Mouse (Mus musculus) bone marrow, adult 2 months (tissue): ENCODE data around the gene Ccdc114.

Source experiments
- CTCF ChIP-seq: fragments of 200-500 bp; IDR thresholded peaks from 2 replicates; pipeline ENCODE4 v1.5.1; 2011; ENCODE audit warnings: low read length, control low read depth; ENCODE audit not compliant: control insufficient read depth, insufficient read depth
- POLR2A ChIP-seq: fragments of 200-500 bp; IDR thresholded peaks from 2 replicates; pipeline ENCODE4 v1.6.1; 2011; ENCODE audit warnings: low read depth, mild to moderate bottlenecking, control low read depth, low read length, borderline replicate concordance; ENCODE audit not compliant: control insufficient read depth

- TF ChIP-seq CTCF (no peak), POLR2A (no peak)
Observed at GRCm38 (mm10) chr7:45939836-45940235, 16.0 kb downstream of the Ccdc114 start.
